Mouse (Mus musculus): Measurements from ENCODE around the gene Adgrf2. TPM values are rescaled to one million over a fixed set of nuclear protein-coding genes. Genes with fewer than 3 reads are reported as not detected.

Gene Adgrf2
- polyA plus RNA-seq, 1 experiment: 1.8 TPM

DNA sequence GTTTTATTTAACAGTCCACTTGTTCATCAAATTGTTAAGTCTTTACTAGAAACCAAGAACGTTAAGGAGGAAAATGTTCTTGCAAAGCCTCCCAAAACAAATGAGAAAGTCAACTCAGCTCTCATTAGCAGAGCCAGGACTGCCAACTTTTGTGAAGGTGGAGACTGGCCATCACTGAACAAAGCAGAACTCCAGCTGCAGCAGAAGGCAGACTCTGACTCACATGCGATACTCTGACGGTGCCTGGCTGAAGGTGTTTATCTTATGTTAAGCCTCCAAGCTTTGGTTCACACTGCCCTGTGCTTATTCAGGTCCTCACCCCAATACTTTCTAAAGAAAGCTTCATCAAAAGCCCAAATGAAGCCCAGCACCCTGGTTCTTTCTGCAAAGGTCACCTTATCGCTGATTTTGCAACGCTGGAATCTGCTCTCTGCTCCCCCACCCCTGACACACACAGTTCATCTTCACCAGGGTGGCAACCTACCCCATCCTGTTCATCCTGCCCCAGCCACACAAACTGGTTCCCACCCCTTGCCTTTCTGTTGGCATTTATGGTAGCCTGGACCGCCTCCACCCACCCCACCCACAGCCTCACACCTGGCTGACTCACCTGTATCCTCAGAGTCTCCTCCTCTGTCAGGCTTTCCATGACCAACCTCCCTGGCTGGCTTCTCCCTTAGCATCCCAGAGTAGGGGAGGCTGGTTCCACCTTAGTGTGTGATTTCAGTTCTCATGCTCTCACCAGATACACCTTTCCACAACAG is 3.9 kb upstream of the Adgrf2 start:
- DNase-seq: no peak
- 87% methylated on average over 6 of the region's 6 CpGs for WGBS
- Histone ChIP-seq H3K4me1 (ENCODE audit: control insufficient read depth, insufficient read depth, low read length) (no peaks in the 10 kb centered on the region), H3K27me3 (ENCODE audit: control insufficient read depth, insufficient read depth, low read length) (no peaks in the 10 kb centered on the region), H3K4me3 (replicated peaks; ENCODE audit: insufficient read depth, low read depth, low read length) (no peak overlapping the region), H3K27ac (ENCODE audit: insufficient read depth, low read length) (no peak overlapping the region)
- TF ChIP-seq CTCF (IDR thresholded peaks at IDR 0.05; ENCODE audit: borderline replicate concordance, insufficient read depth, low read depth, low read length): no peak
- no peak for TF ChIP-seq POLR2A (IDR thresholded peaks at IDR 0.05; ENCODE audit: borderline replicate concordance, insufficient read depth, low read length)

DNA sequence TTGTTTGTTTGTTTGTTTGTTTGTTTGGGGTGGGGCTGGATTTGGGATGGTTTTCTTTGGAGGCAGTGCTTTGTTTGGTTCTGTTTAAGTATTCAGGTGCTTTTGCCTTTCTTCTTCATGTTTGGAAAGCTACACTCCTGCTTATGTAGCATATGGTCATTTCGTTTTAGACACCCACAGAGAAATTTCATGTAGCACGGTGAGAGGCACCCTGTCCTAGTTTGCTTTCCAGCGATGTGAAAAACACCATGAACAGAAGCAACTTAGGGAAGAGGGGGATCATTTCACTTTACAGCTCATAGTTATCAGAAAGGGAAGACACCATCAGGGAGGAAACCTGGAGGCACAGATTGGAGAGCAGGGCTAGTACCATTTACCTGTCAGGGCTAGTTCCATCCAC is 844 bp upstream of the Adgrf2 start:
- WGBS: 59% methylated on average over 3 of the region's 3 CpGs
- Histone ChIP-seq H3K27ac (ENCODE audit: insufficient read depth, low read length) (no peak overlapping the region), H3K4me1 (ENCODE audit: control insufficient read depth, insufficient read depth, low read length) (no peaks in the 10 kb centered on the region), H3K4me3 (replicated peaks; ENCODE audit: insufficient read depth, low read depth, low read length) (no peak overlapping the region), H3K27me3 (ENCODE audit: control insufficient read depth, insufficient read depth, low read length) (no peaks in the 10 kb centered on the region)
- TF ChIP-seq CTCF (IDR thresholded peaks at IDR 0.05; ENCODE audit: borderline replicate concordance, insufficient read depth, low read depth, low read length) (no peak), POLR2A (IDR thresholded peaks at IDR 0.05; ENCODE audit: borderline replicate concordance, insufficient read depth, low read length) (no peak)
- no peak for DNase-seq

DNA sequence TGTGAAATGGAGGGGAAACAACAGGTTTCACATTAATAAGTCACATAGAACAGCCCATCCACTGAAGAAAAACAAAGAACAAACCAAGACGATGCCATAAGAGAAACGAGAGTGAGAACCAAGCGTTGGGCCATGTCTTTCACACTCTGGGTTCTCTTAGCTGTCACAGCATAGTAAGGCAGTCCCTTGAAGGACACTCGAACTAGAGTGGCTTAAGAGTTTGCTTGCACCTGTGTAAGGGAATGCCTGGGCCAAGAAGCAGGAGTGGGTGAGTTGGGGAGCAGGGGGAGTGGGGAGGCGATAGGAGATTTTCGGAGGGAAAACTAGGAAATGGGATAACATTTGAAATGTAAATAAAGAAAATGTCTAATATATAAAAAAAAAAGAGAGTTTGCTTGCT is 3.2 kb downstream of the Adgrf2 start:
- 83% methylated on average over 6 of the region's 6 CpGs for WGBS
- Histone ChIP-seq H3K27ac (ENCODE audit: insufficient read depth, low read length) (no peak overlapping the region), H3K4me1 (ENCODE audit: control insufficient read depth, insufficient read depth, low read length) (no peaks in the 10 kb centered on the region), H3K27me3 (ENCODE audit: control insufficient read depth, insufficient read depth, low read length) (no peaks in the 10 kb centered on the region), H3K4me3 (replicated peaks; ENCODE audit: insufficient read depth, low read depth, low read length) (no peak overlapping the region)
- no peak for TF ChIP-seq CTCF (IDR thresholded peaks at IDR 0.05; ENCODE audit: borderline replicate concordance, insufficient read depth, low read depth, low read length)
- TF ChIP-seq POLR2A (IDR thresholded peaks at IDR 0.05; ENCODE audit: borderline replicate concordance, insufficient read depth, low read length): no peak
- no peak for DNase-seq

DNA sequence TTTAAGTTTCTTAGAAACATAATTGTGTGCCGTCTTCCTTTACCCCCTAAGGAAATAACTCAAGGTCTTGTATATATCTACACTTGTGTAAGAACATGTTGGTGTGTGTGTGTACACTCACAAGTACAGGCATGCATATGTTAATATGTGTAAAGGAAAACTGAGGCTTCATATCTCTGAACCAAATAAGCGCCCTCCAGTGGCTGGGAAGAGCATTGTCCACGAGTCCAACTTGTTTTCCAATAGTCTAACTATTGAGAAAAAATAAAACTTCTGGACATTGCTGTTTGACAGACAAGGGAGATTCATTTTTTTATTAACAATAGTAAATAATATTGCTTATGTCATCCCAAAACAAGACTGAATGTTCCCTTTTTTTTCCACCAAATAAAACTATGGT is 24.8 kb downstream of the Adgrf2 start:
- H3K4me3 ChIP-seq (replicated peaks; ENCODE audit: insufficient read depth, low read depth, low read length): no peak overlapping the region
- no peak overlapping the region for H3K27ac ChIP-seq (ENCODE audit: insufficient read depth, low read length)
- H3K4me1 ChIP-seq (ENCODE audit: control insufficient read depth, insufficient read depth, low read length): no peaks in the 10 kb centered on the region
- TF ChIP-seq CTCF (IDR thresholded peaks at IDR 0.05; ENCODE audit: borderline replicate concordance, insufficient read depth, low read depth, low read length) (no peak), POLR2A (IDR thresholded peaks at IDR 0.05; ENCODE audit: borderline replicate concordance, insufficient read depth, low read length) (no peak)
- no peak for DNase-seq
- 49% methylated on average over 3 of the region's 3 CpGs for WGBS
- no peaks in the 10 kb centered on the region for H3K27me3 ChIP-seq (ENCODE audit: control insufficient read depth, insufficient read depth, low read length)

DNA sequence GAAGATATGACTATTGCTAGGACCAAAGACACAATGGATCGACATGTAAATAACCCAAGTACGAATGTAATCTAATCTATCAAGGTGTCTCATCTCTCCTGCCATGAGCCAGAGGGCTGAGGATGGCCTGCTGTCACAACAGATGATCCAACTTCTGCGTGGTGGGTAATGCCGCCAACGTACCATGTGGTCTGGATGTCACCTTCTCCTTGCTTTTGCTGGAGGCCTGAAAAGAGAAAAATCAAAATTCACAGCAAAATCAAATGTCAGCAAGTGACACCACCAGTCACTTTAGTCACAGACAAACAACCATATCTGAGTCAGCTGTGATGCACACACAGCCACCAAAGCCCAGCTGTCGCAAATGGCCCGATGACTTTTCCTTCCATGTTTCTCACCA is 27.0 kb downstream of the Adgrf2 start:
- Histone ChIP-seq H3K4me1 (ENCODE audit: control insufficient read depth, insufficient read depth, low read length) (no peaks in the 10 kb centered on the region), H3K27ac (ENCODE audit: insufficient read depth, low read length) (no peak overlapping the region), H3K27me3 (ENCODE audit: control insufficient read depth, insufficient read depth, low read length) (no peaks in the 10 kb centered on the region), H3K4me3 (replicated peaks; ENCODE audit: insufficient read depth, low read depth, low read length) (no peak overlapping the region)
- DNase-seq: no peak
- whole genome bisulfite sequencing: 57% methylated on average over 7 of the region's 7 CpGs
- TF ChIP-seq CTCF (IDR thresholded peaks at IDR 0.05; ENCODE audit: borderline replicate concordance, insufficient read depth, low read depth, low read length) (no peak), POLR2A (IDR thresholded peaks at IDR 0.05; ENCODE audit: borderline replicate concordance, insufficient read depth, low read length) (no peak)

DNA sequence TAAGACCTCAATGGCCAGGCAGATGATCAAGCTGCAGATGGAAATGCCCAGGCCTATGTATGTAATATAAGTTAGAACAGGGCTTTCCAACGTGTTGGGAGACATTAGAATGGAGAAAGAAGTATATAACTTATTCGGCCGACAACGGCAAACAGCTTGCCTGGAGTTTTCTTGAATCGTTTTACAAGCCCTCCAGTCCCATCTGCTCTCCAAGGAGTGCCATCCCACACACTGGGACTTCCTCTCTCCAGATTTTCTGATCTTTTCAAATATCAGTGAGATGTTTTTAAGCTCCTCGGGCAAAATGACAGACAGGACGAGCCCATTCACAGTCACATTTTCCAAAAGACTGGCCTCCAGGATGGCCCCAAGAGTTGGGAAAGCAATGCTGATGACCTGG is 31.3 kb downstream of the Adgrf2 start:
- no peak for DNase-seq
- TF ChIP-seq CTCF (IDR thresholded peaks at IDR 0.05; ENCODE audit: borderline replicate concordance, insufficient read depth, low read depth, low read length): no peak
- no peak for TF ChIP-seq POLR2A (IDR thresholded peaks at IDR 0.05; ENCODE audit: borderline replicate concordance, insufficient read depth, low read length)
- Histone ChIP-seq H3K4me3 (replicated peaks; ENCODE audit: insufficient read depth, low read depth, low read length) (no peak overlapping the region), H3K4me1 (ENCODE audit: control insufficient read depth, insufficient read depth, low read length) (no peaks in the 10 kb centered on the region), H3K27me3 (ENCODE audit: control insufficient read depth, insufficient read depth, low read length) (no peaks in the 10 kb centered on the region), H3K27ac (ENCODE audit: insufficient read depth, low read length) (no peak overlapping the region)
- WGBS: 75% methylated on average over 7 of the region's 7 CpGs

DNA sequence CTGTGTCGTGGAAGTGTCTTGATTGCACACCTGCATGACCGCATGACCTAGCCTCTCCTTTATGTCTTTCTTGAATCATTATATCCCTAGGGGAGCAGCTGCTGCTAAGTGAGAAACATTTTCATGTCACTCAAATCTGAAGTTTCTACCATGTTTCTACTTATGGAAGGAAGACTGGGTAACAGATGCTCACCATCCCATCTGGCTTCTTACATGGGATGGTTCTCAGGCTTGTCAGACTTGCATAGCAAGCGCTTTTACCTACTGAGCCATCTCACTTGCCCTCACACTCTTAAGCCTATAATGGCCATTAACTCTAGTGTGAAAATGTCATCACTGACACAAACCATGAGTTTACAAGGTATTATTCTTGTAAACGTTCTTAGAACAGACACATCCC is 36.4 kb downstream of the Adgrf2 start:
- Histone ChIP-seq H3K27me3 (ENCODE audit: control insufficient read depth, insufficient read depth, low read length) (no peaks in the 10 kb centered on the region), H3K27ac (ENCODE audit: insufficient read depth, low read length) (no peak overlapping the region), H3K4me1 (ENCODE audit: control insufficient read depth, insufficient read depth, low read length) (no peaks in the 10 kb centered on the region), H3K4me3 (replicated peaks; ENCODE audit: insufficient read depth, low read depth, low read length) (no peak overlapping the region)
- TF ChIP-seq POLR2A (IDR thresholded peaks at IDR 0.05; ENCODE audit: borderline replicate concordance, insufficient read depth, low read length): no peak
- TF ChIP-seq CTCF (IDR thresholded peaks at IDR 0.05; ENCODE audit: borderline replicate concordance, insufficient read depth, low read depth, low read length): no peak
- 89% methylated on average over 4 of the region's 4 CpGs for WGBS
- no peak for DNase-seq

DNA sequence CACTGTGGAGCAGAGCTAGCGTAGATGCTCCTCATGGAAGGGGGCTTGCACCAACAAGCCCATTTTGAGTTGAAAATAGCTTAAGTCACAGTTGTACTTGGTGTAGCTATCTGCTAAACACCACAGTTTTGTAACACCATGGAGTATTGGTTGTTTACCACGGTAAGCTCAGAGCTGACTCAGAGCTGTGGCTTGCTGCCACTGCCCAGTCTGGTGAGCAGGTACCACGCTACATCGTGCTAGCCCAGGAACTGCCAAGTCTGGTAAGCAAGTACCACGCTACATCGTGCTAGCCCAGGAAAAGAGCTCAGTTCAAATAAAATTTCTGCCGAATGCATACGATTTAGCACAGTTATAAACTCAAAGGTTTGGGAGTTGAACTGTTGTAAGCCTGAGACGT is 39.8 kb downstream of the Adgrf2 start:
- 80% methylated on average over 9 of the region's 9 CpGs for WGBS
- TF ChIP-seq CTCF (IDR thresholded peaks at IDR 0.05; ENCODE audit: borderline replicate concordance, insufficient read depth, low read depth, low read length) (no peak), POLR2A (IDR thresholded peaks at IDR 0.05; ENCODE audit: borderline replicate concordance, insufficient read depth, low read length) (no peak)

More for the DNA sequence above, 39.8 kb downstream of the Adgrf2 start:
- Histone ChIP-seq H3K27ac (ENCODE audit: insufficient read depth, low read length) (no peak overlapping the region), H3K4me1 (ENCODE audit: control insufficient read depth, insufficient read depth, low read length) (no peaks in the 10 kb centered on the region), H3K4me3 (replicated peaks; ENCODE audit: insufficient read depth, low read depth, low read length) (no peak overlapping the region), H3K27me3 (ENCODE audit: control insufficient read depth, insufficient read depth, low read length) (no peaks in the 10 kb centered on the region)
- DNase-seq: no peak

All from cerebellum, adult 2 months (tissue).